Mouse (Mus musculus): Measurements from ENCODE around the gene Chchd6.

DNA sequence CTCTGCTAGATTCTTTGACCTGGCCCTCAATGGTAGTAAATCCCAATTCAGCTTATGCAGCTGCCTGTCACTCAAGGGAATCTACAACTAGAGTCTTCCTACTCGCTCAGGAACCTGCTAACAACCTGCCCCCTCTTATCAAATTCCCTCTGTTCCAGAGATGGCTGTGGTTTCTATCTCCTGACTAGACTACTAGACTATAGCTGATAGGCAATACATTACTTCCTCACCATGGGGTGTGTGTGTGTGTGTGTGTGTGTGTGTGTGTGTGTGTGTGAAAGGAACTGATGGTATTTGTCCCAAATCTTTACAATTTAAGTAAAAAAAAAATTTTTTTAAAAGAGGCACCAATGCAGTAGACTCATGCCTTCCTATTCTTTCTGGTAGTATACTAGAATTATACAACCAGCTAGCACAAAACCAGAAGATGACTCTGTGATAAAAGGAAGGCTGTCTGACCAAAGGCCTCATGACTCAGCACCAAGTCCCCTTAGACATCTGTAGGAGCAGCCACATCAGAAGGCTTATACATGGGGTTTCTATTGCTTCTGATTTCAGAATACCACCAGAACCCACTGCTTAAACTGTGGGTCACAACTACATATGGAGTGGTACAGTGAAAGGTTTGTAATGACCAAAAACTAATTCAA, 57.2 kb downstream of the Chchd6 start:
- TF ChIP-seq CTCF (conservative IDR thresholded peaks at IDR 0.05; ENCODE audit: low read length) (no peak), POU5F1 (IDR thresholded peaks at IDR 0.05; ENCODE audit: borderline replicate concordance, low read length) (no peak), NANOG (IDR thresholded peaks at IDR 0.05; ENCODE audit: borderline replicate concordance, low read length) (no peak)

All from E14TG2a.4 (cell line).